Mouse (Mus musculus): ENCODE results near the gene Bnipl. TPM values are rescaled to one million over a fixed set of nuclear protein-coding genes. Genes with fewer than 3 reads are reported as not detected.

Gene Bnipl
- polyA plus RNA-seq, 1 experiment from 2014 or later: 0.36 TPM

DNA sequence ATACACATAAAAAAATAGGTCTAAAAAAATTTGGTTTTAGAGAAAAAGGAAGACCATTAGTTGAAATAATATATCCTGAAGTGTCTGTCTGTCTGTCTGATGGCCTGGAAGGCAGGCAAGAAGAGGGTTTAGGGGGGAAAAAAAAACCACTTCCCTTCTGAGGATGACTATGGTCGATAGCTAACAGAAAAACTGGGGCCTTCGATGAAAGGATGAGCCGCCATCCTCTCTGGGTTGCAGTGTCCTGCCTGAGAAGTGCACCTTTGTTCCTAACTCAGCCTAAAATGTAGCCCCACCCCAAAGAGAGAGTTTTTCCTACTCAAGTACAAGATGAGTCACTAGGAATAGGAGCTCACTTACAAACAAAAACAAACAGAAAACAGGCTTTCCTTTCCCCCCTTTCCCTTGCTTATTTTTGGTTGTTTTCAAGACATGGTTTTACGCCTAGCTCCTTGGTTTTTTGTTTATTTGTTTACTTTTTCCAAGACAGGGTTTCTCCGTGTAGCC, 25.5 kb upstream of the Bnipl start:
- Histone ChIP-seq H3K4me2 (replicated peaks) (no peak overlapping the region), H3K9me3 (no peaks in the 10 kb centered on the region), H3K27me3 (replicated peaks) (no peaks in the 10 kb centered on the region), H3K9ac (no peak overlapping the region), H3K4me1 (replicated peaks) (peaks cover 7% of the 10 kb centered on the region; the same call in 1 of the 2 replicates), H3K4me3 (replicated peaks) (no peak overlapping the region), H3K36me3 (no peaks in the 10 kb centered on the region), H3K27ac (no peak overlapping the region)
- no peak for ATAC-seq
- WGBS: 65% methylated on average over 5 of the region's 5 CpGs

DNA sequence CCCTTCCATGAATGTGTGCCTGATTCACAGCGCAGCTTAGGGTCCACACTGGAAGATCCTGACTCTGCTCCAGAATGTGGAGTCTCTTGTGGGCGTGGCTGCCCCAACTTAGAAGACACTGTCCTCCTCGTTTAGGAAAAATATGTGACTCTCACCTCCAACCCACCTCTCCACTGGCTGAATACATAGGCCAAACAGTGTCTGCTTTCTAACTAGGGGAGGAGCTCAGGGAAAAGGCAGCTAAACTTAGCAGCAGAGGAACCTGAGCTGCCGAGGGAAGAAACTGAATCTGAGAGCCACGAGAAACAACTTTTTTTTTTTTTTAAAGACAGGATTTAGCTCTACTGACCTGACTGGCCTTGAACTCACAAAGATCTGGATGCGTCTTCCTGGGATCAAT, 24.2 kb upstream of the Bnipl start:
- Histone ChIP-seq H3K4me2 (replicated peaks) (no peak overlapping the region), H3K4me1 (replicated peaks) (0 out of 2 replicates have a peak, but pooled peaks cover 7% of the 10 kb centered on the region), H3K36me3 (no peaks in the 10 kb centered on the region), H3K4me3 (replicated peaks) (no peak overlapping the region), H3K9me3 (no peaks in the 10 kb centered on the region), H3K27ac (no peak overlapping the region), H3K27me3 (replicated peaks) (no peaks in the 10 kb centered on the region), H3K9ac (no peak overlapping the region)
- WGBS: 73% methylated on average over 6 of the region's 6 CpGs
- ATAC-seq: no peak

DNA sequence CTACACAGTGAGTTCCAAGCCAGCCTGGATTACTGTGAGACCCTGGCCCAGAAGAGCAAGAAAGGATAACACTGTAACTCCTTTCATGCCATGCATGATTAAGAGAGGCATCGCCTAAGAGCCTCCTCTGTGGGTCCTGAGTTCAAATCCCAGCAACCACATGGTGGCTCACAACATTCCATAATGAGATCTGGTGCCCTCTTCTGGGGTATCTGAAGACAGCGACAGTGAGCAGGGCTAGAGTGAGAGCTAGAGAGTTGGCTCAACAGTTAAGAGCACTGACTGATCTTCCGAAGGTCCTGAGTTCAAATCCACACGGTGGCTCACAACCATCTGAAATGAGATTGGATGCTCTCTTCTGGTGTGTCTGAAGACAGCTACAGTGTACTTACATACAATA, 23.5 kb upstream of the Bnipl start:
- Histone ChIP-seq H3K9me3 (no peaks in the 10 kb centered on the region), H3K36me3 (no peaks in the 10 kb centered on the region), H3K27me3 (replicated peaks) (no peaks in the 10 kb centered on the region), H3K4me3 (replicated peaks) (no peak overlapping the region), H3K4me2 (replicated peaks) (no peak overlapping the region), H3K27ac (no peak overlapping the region), H3K9ac (no peak overlapping the region), H3K4me1 (replicated peaks) (0 out of 2 replicates have a peak, but pooled peaks cover 7% of the 10 kb centered on the region)
- ATAC-seq: no peak
- 93% methylated on average over 4 of the region's 4 CpGs for WGBS

DNA sequence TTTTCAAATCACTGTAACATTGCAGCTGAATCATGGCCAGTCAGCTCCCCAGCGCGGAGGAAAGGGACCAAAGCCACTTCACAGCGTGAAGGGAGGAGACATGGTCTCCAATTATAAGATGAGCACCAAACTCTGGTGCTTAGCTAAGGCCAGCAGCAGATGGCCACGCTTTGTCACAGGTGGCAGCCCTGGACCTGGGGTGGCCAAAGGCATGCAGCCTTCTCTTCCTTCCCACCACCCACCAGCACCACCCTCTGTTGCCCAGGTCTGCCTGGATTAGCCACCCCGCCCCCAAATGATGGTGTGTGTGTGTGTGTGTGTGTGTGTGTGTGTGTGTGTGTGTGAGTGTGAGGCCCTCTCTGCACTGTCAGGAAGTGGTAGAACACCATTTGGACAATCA, 22.5 kb upstream of the Bnipl start:
- Histone ChIP-seq H3K9ac (no peak overlapping the region), H3K9me3 (no peaks in the 10 kb centered on the region)
- 89% methylated on average over 5 of the region's 5 CpGs for WGBS

DNA sequence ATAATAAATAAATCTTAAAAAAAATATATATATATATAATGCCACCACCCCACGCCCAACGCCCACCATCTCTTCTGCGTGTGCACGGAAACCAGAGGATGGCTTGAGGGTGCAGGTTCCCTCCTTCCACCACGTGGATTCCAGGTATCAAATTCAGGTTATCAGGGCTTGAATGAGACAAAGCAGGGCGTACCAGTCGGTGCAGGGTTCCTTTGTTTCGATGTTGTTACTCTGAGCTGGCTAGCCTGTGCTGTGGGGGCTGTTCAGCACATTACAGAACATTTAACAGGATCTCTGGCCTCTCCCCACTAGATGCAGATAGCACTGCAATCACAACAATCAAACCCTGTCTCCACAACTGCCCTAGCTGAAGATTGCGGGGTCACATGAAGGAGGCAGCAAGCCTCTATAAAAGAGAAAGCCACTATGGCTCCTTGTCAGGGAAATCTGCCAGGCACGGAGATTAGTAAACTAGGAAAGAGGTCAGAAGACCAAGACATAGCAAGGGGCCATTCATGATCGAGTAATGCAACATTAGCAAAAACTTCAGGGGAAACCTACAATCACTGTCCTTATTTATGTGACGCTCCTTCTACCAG, 19.9 kb upstream of the Bnipl start:
- H3K27ac ChIP-seq: no peak overlapping the region
- ATAC-seq: no peak
- H3K4me3 ChIP-seq (replicated peaks): no peak overlapping the region
- H3K36me3 ChIP-seq: 0 out of 2 replicates have a peak, but pooled peaks cover 10% of the 10 kb centered on the region
- H3K4me2 ChIP-seq (replicated peaks): no peak overlapping the region
- no peaks in the 10 kb centered on the region for H3K4me1 ChIP-seq (replicated peaks)
- H3K27me3 ChIP-seq (replicated peaks): no peaks in the 10 kb centered on the region
- WGBS: 83% methylated on average over 12 of the region's 12 CpGs
- H3K9me3 ChIP-seq: no peaks in the 10 kb centered on the region
- H3K9ac ChIP-seq: no peak overlapping the region

More for the DNA sequence above, 22.5 kb upstream of the Bnipl start:
- Histone ChIP-seq H3K4me1 (replicated peaks) (0 out of 2 replicates have a peak, but pooled peaks cover 7% of the 10 kb centered on the region), H3K27ac (no peak overlapping the region), H3K27me3 (replicated peaks) (no peaks in the 10 kb centered on the region), H3K4me2 (replicated peaks) (no peak overlapping the region), H3K4me3 (replicated peaks) (no peak overlapping the region), H3K36me3 (no peaks in the 10 kb centered on the region)
- ATAC-seq: no peak

DNA sequence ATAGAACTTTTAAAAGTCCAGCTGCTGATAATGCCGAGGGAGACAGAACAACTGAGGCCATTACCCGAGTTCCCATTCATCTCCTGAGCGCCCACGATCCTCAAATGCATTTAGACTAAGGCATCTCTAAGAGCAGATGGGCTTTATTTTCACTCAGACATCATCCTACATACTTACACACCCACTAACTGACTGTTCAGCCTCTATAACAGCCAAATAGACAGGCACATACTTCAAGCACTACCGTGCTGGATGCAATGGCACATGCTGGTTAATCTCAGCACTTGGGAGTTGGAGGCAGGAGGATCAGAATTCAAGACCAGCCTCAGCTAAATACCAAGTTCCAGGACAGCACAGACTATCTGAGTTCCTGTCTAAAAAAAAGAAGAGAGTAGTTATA, 18.8 kb upstream of the Bnipl start:
- Histone ChIP-seq H3K9ac (no peak overlapping the region), H3K27me3 (replicated peaks) (no peaks in the 10 kb centered on the region), H3K9me3 (no peaks in the 10 kb centered on the region), H3K36me3 (0 out of 2 replicates have a peak, but pooled peaks cover 10% of the 10 kb centered on the region), H3K27ac (no peak overlapping the region), H3K4me2 (replicated peaks) (no peak overlapping the region), H3K4me1 (replicated peaks) (no peaks in the 10 kb centered on the region), H3K4me3 (replicated peaks) (no peak overlapping the region)
- no peak for ATAC-seq
- WGBS: 86% methylated on average over 5 of the region's 5 CpGs

DNA sequence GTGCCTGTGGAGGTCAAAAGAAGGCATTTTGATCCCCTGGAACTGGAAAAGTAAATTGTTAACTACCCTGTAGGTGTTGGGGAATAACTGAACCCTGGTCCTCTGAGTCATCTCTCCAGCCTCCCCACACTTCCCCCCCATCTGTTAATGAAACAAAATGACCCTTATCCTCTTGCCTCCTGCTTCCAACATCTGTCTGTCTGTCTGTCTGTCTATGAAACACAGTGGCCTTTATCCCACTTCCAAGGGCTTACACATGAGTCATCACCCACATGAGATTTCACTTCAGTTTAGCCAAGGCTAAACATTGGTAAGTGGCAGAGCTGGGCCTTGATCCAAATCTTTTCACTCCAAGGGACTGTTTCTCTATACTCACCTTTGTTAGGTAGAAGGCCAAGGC, 16.9 kb upstream of the Bnipl start:
- no peak; the same call in 1 of the 2 replicates for ATAC-seq
- Histone ChIP-seq H3K36me3 (peaks cover 15% of the 10 kb centered on the region; the same call in 1 of the 2 replicates), H3K9me3 (no peaks in the 10 kb centered on the region)

DNA sequence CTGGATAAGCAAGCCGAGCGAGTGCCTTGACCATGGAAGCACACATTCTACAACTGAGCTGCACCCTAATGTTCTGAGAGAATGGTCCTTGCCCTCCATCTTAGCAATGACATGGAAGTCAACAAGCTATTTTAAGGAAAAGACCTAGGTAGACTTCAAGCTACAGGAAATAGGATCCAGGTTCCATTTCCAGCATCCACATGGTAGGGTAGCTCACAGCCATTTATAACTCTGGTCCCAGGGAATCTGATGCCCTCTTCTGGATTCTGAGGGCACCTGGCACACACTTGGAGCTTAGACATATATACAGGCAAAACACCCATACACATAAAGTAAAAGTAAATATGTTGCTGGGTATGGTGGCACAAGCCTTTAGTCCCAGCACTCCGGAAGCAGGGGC, 15.1 kb upstream of the Bnipl start:
- ATAC-seq: no peak
- 89% methylated on average over 3 of the region's 3 CpGs for WGBS
- H3K9ac ChIP-seq: no peak overlapping the region
- no peak overlapping the region for H3K4me2 ChIP-seq (replicated peaks)
- no peak overlapping the region for H3K27ac ChIP-seq
- no peaks in the 10 kb centered on the region for H3K9me3 ChIP-seq
- no peaks in the 10 kb centered on the region for H3K4me1 ChIP-seq (replicated peaks)
- no peak overlapping the region for H3K4me3 ChIP-seq (replicated peaks)
- no peaks in the 10 kb centered on the region for H3K27me3 ChIP-seq (replicated peaks)
- H3K36me3 ChIP-seq: peaks cover 19% of the 10 kb centered on the region

More for the DNA sequence above, 16.9 kb upstream of the Bnipl start:
- Histone ChIP-seq H3K9ac (no peak overlapping the region), H3K4me3 (replicated peaks) (no peak overlapping the region), H3K27me3 (replicated peaks) (no peaks in the 10 kb centered on the region), H3K4me2 (replicated peaks) (no peak overlapping the region), H3K4me1 (replicated peaks) (no peaks in the 10 kb centered on the region), H3K27ac (no peak overlapping the region)

DNA sequence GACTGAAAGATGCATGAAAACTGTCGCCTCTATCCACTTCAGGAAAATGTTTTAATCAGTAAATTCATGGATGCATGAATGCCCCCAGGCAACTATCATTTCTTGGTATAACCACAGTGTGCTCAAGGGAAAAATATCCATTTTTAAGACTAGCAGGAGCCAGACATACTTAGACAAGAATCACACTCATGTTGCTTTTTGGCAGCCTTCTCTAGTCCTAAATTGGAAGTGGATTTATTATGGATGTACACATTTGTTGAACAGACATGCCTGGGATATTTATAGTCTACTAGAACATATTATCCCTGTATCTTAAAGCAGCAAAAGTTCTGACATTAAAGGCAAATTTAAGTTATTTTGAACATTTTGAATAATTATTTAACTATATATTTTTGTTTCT, 13.7 kb upstream of the Bnipl start:
- no peak overlapping the region for H3K27ac ChIP-seq
- no peaks in the 10 kb centered on the region for H3K27me3 ChIP-seq (replicated peaks)
- no peaks in the 10 kb centered on the region for H3K4me1 ChIP-seq (replicated peaks)
- 88% methylated on average over 1 of the region's 1 CpGs for WGBS
- no peak overlapping the region for H3K4me3 ChIP-seq (replicated peaks)
- H3K4me2 ChIP-seq (replicated peaks): no peak overlapping the region
- ATAC-seq: no peak
- no peaks in the 10 kb centered on the region for H3K9me3 ChIP-seq
- H3K9ac ChIP-seq: no peak overlapping the region
- peaks cover 23% of the 10 kb centered on the region for H3K36me3 ChIP-seq

DNA sequence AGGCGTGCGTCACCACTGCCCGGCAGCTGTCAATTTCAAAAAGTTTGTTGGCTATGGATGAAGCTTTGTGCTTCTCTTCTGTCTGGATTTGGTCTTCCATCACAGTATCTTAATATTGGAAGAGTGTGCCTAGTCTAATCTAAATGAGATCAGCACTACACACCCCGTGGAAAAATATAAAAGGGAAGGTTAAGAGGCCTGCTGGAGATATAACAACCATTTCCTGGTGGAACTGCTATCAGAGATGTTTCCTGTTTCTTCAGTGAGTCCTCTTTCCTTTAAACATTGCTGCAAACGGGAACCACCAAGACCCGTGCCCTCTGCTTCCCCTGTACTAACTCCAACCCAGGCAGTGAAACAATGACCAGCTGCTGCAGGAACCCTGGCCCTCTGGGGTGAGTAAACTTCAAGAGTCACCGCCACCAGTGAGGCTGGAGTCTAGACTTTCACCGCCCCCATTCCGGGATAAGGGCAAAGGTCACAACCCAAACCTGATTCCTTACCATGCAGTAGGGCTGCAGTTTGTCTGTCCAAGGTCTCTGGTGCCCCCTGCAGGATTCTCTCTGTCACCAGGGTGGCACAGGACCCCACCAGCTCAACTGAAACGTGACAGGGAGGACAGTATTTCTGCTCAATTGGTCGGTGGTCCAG, 12.2 kb upstream of the Bnipl start:
- no peaks in the 10 kb centered on the region for H3K9me3 ChIP-seq
- H3K36me3 ChIP-seq: peaks cover 27% of the 10 kb centered on the region
- H3K27me3 ChIP-seq (replicated peaks): no peaks in the 10 kb centered on the region
- H3K4me1 ChIP-seq (replicated peaks): no peaks in the 10 kb centered on the region
- ATAC-seq: peak; percentile 92
- 41% methylated on average over 11 of the region's 11 CpGs for WGBS
- peak overlapping the region; percentile 26; the same call in 1 of the 2 replicates for H3K4me2 ChIP-seq (replicated peaks)
- H3K27ac ChIP-seq: no peak overlapping the region
- no peak overlapping the region for H3K9ac ChIP-seq
- H3K4me3 ChIP-seq (replicated peaks): no peak overlapping the region

DNA sequence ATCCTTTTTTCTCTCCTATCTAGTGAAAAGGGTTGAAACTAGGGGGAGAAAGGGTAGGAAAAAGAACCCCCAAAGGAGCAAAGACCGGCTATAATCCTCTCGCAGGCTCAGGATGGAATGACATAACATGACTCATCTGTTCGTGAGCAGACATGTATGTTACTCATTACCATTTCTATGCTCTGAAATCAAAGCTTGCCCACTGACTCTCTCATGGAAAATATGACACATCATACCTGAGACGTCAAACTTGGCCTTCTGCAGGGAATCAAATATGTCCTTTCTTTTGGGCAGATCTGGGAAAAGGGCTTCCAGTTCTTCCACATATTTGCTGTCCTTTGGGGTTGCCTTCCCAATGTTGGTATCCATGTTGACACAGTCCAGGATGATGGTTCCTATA, 11.0 kb upstream of the Bnipl start:
- ATAC-seq: no peak
- Histone ChIP-seq H3K36me3 (peaks cover 27% of the 10 kb centered on the region), H3K27me3 (replicated peaks) (no peaks in the 10 kb centered on the region)

DNA sequence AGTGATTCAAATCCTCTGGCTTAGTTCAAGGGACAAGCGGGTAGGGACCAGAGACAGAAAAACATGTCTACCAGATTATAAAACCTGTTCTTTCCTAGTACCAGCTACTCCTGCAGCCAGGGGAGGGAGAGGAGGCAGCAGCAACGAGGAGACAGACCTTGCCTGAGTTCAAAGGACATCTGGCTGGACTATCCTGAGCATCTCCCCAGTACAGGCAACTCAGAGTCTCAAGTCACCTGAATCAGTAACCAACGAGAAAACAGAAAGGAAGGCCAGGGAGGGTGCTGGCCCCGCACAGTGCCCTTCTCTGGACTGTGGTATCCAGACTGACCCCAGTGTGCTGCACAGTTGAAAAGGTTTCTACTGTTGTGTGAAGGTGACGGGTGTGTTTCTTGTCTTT, 5.9 kb upstream of the Bnipl start:
- Histone ChIP-seq H3K27me3 (replicated peaks) (no peaks in the 10 kb centered on the region), H3K27ac (no peak overlapping the region), H3K4me1 (replicated peaks) (no peaks in the 10 kb centered on the region), H3K9me3 (no peaks in the 10 kb centered on the region), H3K4me2 (replicated peaks) (no peak overlapping the region), H3K4me3 (replicated peaks) (no peak overlapping the region), H3K9ac (no peak overlapping the region), H3K36me3 (peaks cover 22% of the 10 kb centered on the region)
- 83% methylated on average over 5 of the region's 5 CpGs for WGBS
- ATAC-seq: no peak

More for the DNA sequence above, 11.0 kb upstream of the Bnipl start:
- H3K4me1 ChIP-seq (replicated peaks): no peaks in the 10 kb centered on the region
- 89% methylated on average over 4 of the region's 4 CpGs for WGBS
- no peak overlapping the region for H3K4me2 ChIP-seq (replicated peaks)
- no peaks in the 10 kb centered on the region for H3K9me3 ChIP-seq
- no peak overlapping the region for H3K4me3 ChIP-seq (replicated peaks)
- H3K27ac ChIP-seq: no peak overlapping the region
- no peak overlapping the region for H3K9ac ChIP-seq

DNA sequence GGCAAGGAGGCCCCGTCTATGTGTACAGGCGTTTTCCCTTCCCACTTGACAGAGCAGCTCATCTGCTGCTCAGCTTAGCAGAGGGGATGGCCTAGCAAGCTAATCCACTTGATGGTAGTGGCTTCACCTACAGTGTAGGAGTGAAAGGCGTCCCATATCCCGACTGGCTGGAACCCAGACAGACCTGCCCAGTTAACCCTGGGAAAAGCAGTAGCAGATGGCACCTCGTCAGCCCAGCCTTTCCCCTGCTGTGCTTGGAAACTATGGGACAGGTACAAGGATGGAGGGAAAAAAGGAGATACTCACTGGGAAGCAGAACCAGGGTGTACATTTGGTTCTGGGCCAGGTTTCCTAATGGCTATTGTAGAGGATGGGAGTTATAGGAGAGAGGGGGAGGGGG, 632 bp downstream of the Bnipl start:
- ATAC-seq: no peak
- Histone ChIP-seq H3K27ac (no peak overlapping the region), H3K4me1 (replicated peaks) (no peaks in the 10 kb centered on the region), H3K4me2 (replicated peaks) (no peak overlapping the region), H3K9ac (no peak overlapping the region), H3K27me3 (replicated peaks) (no peaks in the 10 kb centered on the region), H3K9me3 (no peaks in the 10 kb centered on the region), H3K4me3 (replicated peaks) (no peak overlapping the region), H3K36me3 (no peaks in the 10 kb centered on the region)
- 82% methylated on average over 5 of the region's 5 CpGs for WGBS
